Mouse (Mus musculus): ENCODE measurements around the gene Vgf.

Gene Vgf

DNA sequence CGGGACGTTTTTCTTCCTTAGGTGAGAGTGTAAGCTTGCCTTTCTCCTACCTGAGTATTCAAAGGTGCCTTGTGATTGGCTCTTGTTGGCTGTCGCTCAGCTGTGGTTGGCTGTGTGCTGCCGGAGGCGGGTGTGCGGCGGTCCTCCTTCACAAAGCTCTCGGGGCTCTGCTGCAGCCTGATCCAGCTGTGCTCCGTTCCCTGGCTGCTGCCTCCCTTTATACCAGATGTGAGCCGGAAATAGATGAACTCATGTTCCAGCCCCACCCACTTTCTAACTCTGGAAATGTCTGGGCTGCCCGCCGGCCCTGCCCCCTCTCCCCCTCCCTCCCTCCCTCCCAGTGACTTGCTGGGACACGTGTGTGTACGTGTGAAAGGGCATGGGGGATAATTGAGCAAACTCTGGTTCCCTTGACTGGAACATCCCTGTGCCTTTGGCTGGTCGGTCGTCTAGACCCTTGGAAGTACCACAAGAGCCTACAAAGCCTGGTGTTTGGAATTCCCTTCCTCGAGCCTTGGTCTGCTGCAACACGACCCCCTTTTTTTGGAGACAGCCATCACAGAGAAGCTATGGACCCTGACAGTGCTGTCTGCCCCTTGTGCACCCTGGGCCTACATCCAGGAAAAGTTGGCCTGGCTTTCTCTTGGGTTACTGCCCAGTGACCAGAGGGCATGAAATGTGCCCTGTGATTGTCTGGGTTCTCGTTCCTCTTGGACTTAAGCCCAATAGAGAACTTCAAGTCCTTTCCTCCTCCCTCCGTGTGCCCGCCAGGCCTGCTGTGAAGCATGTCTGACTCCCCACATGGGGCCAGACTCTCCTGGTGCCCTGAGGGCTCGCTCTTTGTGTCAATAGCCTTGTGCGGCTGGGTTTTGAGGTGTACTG lies 46.1 kb downstream of the Vgf start, which contains the start of gene Serpine1:
Gene Serpine1 (minus strand): TSS at position 190 of the 882 bp plus-strand sequence.
- no peak for DNase-seq (ENCODE audit: low spot score)

DNA sequence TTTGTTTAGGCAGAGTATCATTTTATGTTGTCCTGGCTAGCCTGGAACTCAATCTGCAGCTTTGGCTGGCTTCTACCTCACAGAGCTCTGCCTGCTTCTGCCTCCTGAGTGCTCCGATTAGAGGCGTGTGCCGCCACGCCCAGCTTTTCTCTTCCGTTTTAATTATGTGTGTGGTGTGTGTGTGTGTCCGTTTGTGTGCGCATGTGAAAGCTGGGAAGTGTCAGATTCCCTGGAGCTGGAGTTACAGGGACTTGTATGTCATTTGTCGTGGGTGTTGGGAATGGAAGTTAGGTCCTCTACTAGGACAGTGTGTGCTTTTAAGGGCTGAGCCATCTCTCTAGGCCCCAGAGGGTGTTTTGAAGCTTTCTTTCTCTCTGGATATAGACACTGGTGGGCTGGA lies 46.9 kb downstream of the Vgf start:
- no peak for DNase-seq (ENCODE audit: low spot score)

DNA sequence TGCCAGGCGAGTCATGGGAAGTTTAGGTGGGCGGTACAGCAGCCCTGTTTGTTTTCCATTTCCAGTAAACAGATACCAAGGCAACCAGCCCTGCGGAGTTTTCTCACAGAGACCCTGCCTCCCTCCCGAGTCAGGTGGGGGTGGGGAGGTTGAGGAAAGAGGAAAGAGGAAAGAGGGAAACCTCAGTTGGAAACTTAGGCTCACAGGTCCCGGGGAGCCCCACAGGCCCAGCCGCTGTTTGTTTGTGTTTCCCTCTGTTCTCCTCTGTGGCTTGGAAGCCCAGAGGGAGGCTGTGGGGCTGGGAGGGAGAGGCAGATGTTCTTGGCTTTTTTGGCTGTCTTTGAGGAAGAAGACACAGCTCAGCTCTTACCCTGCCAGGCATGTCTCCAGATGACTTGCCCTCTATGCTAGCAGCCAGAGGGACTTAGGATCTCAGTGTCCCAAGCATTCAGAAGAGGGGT lies 48.0 kb downstream of the Vgf start:
- DNase-seq (ENCODE audit: low spot score) = no peak

DNA sequence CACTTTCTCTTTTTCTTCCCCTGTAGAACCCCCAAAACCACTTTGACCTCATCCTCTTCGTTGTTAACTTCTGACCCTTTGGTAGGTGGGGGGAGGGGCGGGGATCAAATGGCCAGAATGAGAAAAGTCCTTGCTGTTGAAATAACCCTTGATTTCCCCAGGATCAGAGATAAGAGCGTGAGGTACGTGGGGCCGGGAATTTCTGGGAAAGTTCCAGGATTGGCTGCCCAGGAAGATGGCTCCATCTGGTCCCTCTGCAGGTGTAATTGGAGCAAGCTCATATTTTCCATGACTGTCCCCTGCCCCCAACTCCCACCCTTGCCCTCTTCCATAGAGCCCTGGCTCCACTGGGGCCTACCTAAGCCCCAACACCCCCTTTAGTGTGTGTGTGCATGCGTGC lies 49.5 kb downstream of the Vgf start:
- DNase-seq (ENCODE audit: low spot score) = no peak

DNA sequence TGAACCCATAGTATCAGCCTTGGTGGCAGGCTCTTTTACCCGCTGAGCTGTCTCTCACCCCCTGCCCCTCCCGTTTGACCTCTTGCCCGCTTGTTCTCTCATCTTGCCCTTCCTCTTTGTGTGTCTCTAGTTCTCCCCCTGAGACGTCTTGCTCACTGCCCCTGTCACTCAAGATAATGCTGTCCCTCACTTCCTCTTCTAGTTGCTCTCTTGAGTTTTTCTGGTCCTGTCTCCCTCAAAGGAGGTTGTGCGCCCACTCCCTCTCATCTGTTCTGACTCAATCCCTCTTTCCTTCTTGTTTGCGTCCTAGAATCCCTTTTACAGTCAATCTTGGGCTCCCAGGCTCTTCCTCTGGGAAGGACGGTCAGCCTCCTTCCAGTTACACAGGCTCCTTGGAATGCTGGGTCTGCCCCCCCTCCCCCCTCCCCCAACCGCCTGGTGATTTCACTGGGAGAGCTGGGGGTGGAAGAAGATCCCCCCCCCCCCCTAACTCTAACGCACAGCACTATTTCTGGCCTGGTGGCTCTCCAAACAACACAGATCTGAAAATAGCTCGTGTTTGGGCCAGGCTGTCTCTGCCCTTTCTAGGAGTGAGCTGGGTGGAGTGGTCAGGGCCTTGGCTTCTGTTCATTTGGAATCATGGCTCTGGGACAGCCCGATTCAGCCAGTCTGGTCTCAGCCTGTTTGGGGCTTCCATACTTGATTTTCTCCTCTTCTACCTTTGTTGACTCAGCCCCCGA lies 50.2 kb downstream of the Vgf start:
- no peak for DNase-seq (ENCODE audit: low spot score)

DNA sequence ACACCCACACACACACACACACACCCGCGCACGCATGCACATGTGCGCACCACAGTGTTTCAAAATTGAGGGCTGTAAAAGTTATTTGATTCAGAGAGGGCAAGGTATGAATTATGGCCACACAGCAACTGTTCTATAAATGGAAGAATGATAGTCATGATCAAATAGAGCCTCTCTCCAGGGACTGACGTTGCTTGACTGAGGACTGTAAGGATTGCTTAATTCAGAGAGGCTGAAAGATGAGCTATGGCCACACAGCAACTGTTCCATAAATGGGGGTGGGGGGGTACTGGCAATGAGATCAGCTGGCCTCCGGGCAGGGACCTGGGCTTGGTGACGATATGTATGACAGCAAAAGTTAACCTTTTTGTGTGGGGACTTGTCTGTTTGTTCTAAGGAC lies 51.0 kb downstream of the Vgf start:
- no peak for DNase-seq (ENCODE audit: low spot score)

DNA sequence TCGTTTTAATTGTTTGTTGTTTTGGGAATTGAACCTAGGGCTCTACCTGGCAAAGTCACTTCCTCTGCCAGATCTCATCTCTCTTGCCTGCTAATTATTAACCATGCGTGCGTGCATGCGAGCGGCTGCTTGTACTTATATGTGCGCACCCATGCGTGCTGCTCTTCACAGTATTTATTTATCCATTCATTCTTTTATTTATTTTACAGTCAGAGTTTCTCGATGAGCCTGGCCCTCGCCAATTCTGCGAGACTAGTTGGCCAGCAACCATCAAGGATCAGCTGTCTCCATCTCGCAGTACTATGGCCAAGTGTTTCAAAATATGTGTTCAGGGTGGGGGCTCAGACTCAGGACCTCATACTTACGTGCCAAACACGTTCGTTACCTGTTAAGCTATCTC lies 51.8 kb downstream of the Vgf start:
- DNase-seq (ENCODE audit: low spot score) = no peak

DNA sequence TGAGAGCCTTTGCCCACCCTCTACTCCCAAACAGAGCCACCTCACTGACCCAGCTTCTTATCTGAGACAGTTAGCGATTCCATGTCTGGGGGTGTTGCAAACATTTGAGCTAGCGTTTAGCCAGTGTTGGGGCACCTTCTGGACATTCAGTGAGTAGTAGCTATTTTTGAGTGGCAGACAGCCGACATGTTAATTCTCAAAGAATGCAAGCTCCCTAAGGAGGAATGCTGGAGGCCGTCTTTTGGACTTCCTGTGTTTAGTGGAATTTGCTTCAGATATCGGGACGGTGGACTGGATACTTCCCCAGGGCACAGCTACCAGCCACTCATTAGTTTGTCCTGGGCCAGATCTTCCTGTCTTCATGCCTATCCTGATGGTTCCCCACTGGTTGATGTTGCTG lies 52.4 kb downstream of the Vgf start:
- no peak for DNase-seq (ENCODE audit: low spot score)

DNA sequence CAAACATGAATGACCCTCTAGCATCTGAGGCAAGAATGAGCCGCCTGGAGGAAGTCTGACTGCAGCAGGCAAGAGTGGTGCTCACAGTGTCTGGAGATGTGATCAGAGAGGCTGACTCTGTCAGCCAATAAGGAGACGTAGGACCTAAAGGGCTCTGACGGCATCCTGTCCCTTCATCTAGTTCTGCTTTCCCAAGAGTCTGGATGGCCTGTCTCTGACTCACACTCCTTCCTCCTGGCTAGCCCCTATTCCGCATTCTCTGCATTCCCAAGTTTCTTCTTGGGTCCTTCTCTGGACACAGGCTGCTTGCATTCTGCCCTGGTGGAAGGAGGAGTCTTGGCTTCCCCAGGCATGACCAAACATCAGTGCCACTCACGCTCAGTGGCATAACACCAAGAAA lies 53.7 kb downstream of the Vgf start:
- no peak for DNase-seq (ENCODE audit: low spot score)
